Mouse (Mus musculus) frontal cortex, postnatal 25 days (tissue): ENCODE measurements around the gene Glyr1.
A peak's percentile ranks its signal among the peaks of the same experiment; 100 is the strongest.

Experiments used
- DNase-seq, 2 experiments: peaks; one replicate each; pipeline ENCODE4 v3.0.0; 2022; ENCODE audit warnings: low spot score in 2 of 2

The Glyr1 gene

GRCm38 (mm10) chr16:5049774-5050234 is at the start of gene Glyr1, which contains the start of gene Ubn1:
TSS of gene Glyr1 (minus strand) at chr16:5049863.
TSS of gene Ubn1 (plus strand) at chr16:5050057.
- DNase-seq, result peak; percentile 96 to 98

GRCm38 (mm10) chr16:5096504-5096903 is 46.8 kb upstream of the Glyr1 start:
- no peak for DNase-seq

GRCm38 (mm10) chr16:5093285-5093684 is 43.6 kb upstream of the Glyr1 start:
- DNase-seq, result no peak

- no peak for DNase-seq
Observed at GRCm38 (mm10) chr16:5089021-5089420, 39.4 kb upstream of the Glyr1 start.

- DNase-seq, result no peak
Observed at GRCm38 (mm10) chr16:5086179-5086578, 36.5 kb upstream of the Glyr1 start.

GRCm38 (mm10) chr16:5085196-5085595 is 35.5 kb upstream of the Glyr1 start:
- no peak for DNase-seq

- DNase-seq, result no peak
Observed at GRCm38 (mm10) chr16:5074341-5074740, 24.7 kb upstream of the Glyr1 start.

- no peak for DNase-seq
Observed at GRCm38 (mm10) chr16:5071974-5072373, 22.3 kb upstream of the Glyr1 start.

- DNase-seq, result no peak
Observed at GRCm38 (mm10) chr16:5070321-5070720, 20.7 kb upstream of the Glyr1 start.

- DNase-seq, result no peak
Observed at GRCm38 (mm10) chr16:5063472-5063871, 13.8 kb upstream of the Glyr1 start.

- no peak for DNase-seq
Observed at GRCm38 (mm10) chr16:5058114-5058513, 8.5 kb upstream of the Glyr1 start.

GRCm38 (mm10) chr16:5050251-5051110 is 818 bp upstream of the Glyr1 start:
- peak in 1 of 2 experiments; percentile 51 for DNase-seq

- DNase-seq, result no peak
Observed at GRCm38 (mm10) chr16:5049182-5049773, 385 bp downstream of the Glyr1 start.

GRCm38 (mm10) chr16:5045322-5045721 is 4.3 kb downstream of the Glyr1 start:
- DNase-seq, result no peak

GRCm38 (mm10) chr16:5036649-5037234 is 12.9 kb downstream of the Glyr1 start:
- no peak for DNase-seq

GRCm38 (mm10) chr16:5035591-5035990 is 14.1 kb downstream of the Glyr1 start:
- no peak for DNase-seq

GRCm38 (mm10) chr16:5029847-5030246 is 19.8 kb downstream of the Glyr1 start:
- no peak for DNase-seq

GRCm38 (mm10) chr16:5024021-5024420 is 25.6 kb downstream of the Glyr1 start:
- no peak for DNase-seq

- DNase-seq, result no peak
Observed at GRCm38 (mm10) chr16:5014578-5014977, 35.1 kb downstream of the Glyr1 start.

- DNase-seq, result peak; percentile 97 to 98
Observed at GRCm38 (mm10) chr16:5013054-5013838, 36.4 kb downstream of the Glyr1 start, which contains the start of gene Rogdi. TSS of gene Rogdi (minus strand) at chr16:5013553.
